Mouse (Mus musculus): ENCODE measurements at regions not wholly inside any gene's neighbourhood (a gene's known extent, or its start where the extent isn't known, plus 50 kb on each side); places are given as distances from the start of the nearest gene placed in this dataset.

GRCm38 (mm10) chr12:7719080-7719479 lies 258.4 kb upstream of the Apob start:
- H3K9ac ChIP-seq (ENCODE audit: low read length): no peak overlapping the region
- H3K9me3 ChIP-seq (ENCODE audit: control insufficient read depth, low read length): no peaks in the 10 kb centered on the region
- no peak for ATAC-seq (ENCODE audit: insufficient number of reproducible peaks, insufficient read depth, low FRiP score, low read depth)
- WGBS: 72% methylated on average over 4 of the region's 4 CpGs
- no peak overlapping the region for H3K27ac ChIP-seq (replicated peaks in 1 of 2; ENCODE audit: control insufficient read depth in 1 of 2, insufficient read depth in 1 of 2, low read depth in 2 of 2, low read length in 2 of 2)
- H3K36me3 ChIP-seq (ENCODE audit: control insufficient read depth, insufficient read depth, low read length): no peaks in the 10 kb centered on the region
- no peaks in the 10 kb centered on the region for H3K4me1 ChIP-seq (ENCODE audit: control insufficient read depth in 2 of 2, insufficient read depth in 2 of 2, low read length in 2 of 2)
- no peak overlapping the region for H3K4me2 ChIP-seq (ENCODE audit: low read length)
- H3K4me3 ChIP-seq (ENCODE audit: control insufficient read depth in 1 of 2, insufficient read depth in 1 of 2, low read depth in 1 of 2, low read length in 2 of 2): no peak overlapping the region
- H3K27me3 ChIP-seq (ENCODE audit: control insufficient read depth, insufficient read depth, low read length): no peaks in the 10 kb centered on the region

- no peaks in the 10 kb centered on the region for H3K36me3 ChIP-seq (ENCODE audit: control insufficient read depth, insufficient read depth, low read length)
- no peaks in the 10 kb centered on the region for H3K27me3 ChIP-seq (ENCODE audit: control insufficient read depth, insufficient read depth, low read length)
- no peak for ATAC-seq (ENCODE audit: insufficient number of reproducible peaks, insufficient read depth, low FRiP score, low read depth)
- H3K4me3 ChIP-seq (ENCODE audit: control insufficient read depth in 1 of 2, insufficient read depth in 1 of 2, low read depth in 1 of 2, low read length in 2 of 2): no peak overlapping the region
- H3K4me2 ChIP-seq (ENCODE audit: low read length): no peak overlapping the region
- 73% methylated on average over 3 of the region's 3 CpGs for WGBS
- H3K4me1 ChIP-seq (ENCODE audit: control insufficient read depth in 2 of 2, insufficient read depth in 2 of 2, low read length in 2 of 2): no peaks in the 10 kb centered on the region
- H3K9me3 ChIP-seq (ENCODE audit: control insufficient read depth, low read length): no peaks in the 10 kb centered on the region
- no peak overlapping the region for H3K9ac ChIP-seq (ENCODE audit: low read length)
- no peak overlapping the region for H3K27ac ChIP-seq (replicated peaks in 1 of 2; ENCODE audit: control insufficient read depth in 1 of 2, insufficient read depth in 1 of 2, low read depth in 2 of 2, low read length in 2 of 2)
These were observed 252.5 kb upstream of the Apob start for GRCm38 (mm10) chr12:7724992-7725391.

GRCm38 (mm10) chr12:7738020-7738419 lies 239.4 kb upstream of the Apob start:
- no peak for ATAC-seq (ENCODE audit: insufficient number of reproducible peaks, insufficient read depth, low FRiP score, low read depth)
- H3K4me1 ChIP-seq (ENCODE audit: control insufficient read depth in 2 of 2, insufficient read depth in 2 of 2, low read length in 2 of 2): no peaks in the 10 kb centered on the region
- no peaks in the 10 kb centered on the region for H3K27me3 ChIP-seq (ENCODE audit: control insufficient read depth, insufficient read depth, low read length)
- no peak overlapping the region for H3K9ac ChIP-seq (ENCODE audit: low read length)
- no peak overlapping the region for H3K4me2 ChIP-seq (ENCODE audit: low read length)
- H3K9me3 ChIP-seq (ENCODE audit: control insufficient read depth, low read length): no peaks in the 10 kb centered on the region
- H3K36me3 ChIP-seq (ENCODE audit: control insufficient read depth, insufficient read depth, low read length): no peaks in the 10 kb centered on the region
- no peak overlapping the region for H3K27ac ChIP-seq (replicated peaks in 1 of 2; ENCODE audit: control insufficient read depth in 1 of 2, insufficient read depth in 1 of 2, low read depth in 2 of 2, low read length in 2 of 2)
- 78% methylated on average over 2 of the region's 2 CpGs for WGBS
- no peak overlapping the region for H3K4me3 ChIP-seq (ENCODE audit: control insufficient read depth in 1 of 2, insufficient read depth in 1 of 2, low read depth in 1 of 2, low read length in 2 of 2)

GRCm38 (mm10) chr12:7738629-7739351 lies 238.7 kb upstream of the Apob start:
- no peak overlapping the region for H3K27ac ChIP-seq (replicated peaks in 1 of 2; ENCODE audit: control insufficient read depth in 1 of 2, insufficient read depth in 1 of 2, low read depth in 2 of 2, low read length in 2 of 2)

GRCm38 (mm10) chr12:7739352-7739994 lies 238.0 kb upstream of the Apob start:
- no peaks in the 10 kb centered on the region; the same call in 1 of the 2 replicates for H3K27me3 ChIP-seq (ENCODE audit: control insufficient read depth, insufficient read depth, low read length)
- H3K4me3 ChIP-seq (ENCODE audit: control insufficient read depth in 1 of 2, insufficient read depth in 1 of 2, low read depth in 1 of 2, low read length in 2 of 2): no peak overlapping the region
- no peak overlapping the region for H3K4me2 ChIP-seq (ENCODE audit: low read length)
- no peak overlapping the region for H3K9ac ChIP-seq (ENCODE audit: low read length)
- H3K4me1 ChIP-seq (ENCODE audit: control insufficient read depth in 2 of 2, insufficient read depth in 2 of 2, low read length in 2 of 2): no peaks in the 10 kb centered on the region
- 88% methylated on average over 5 of the region's 5 CpGs for WGBS
- no peak overlapping the region for H3K27ac ChIP-seq (replicated peaks in 1 of 2; ENCODE audit: control insufficient read depth in 1 of 2, insufficient read depth in 1 of 2, low read depth in 2 of 2, low read length in 2 of 2)
- ATAC-seq (ENCODE audit: insufficient number of reproducible peaks, insufficient read depth, low FRiP score, low read depth): no peak
- H3K9me3 ChIP-seq (ENCODE audit: control insufficient read depth, low read length): no peaks in the 10 kb centered on the region
- no peaks in the 10 kb centered on the region for H3K36me3 ChIP-seq (ENCODE audit: control insufficient read depth, insufficient read depth, low read length)

More at GRCm38 (mm10) chr12:7738629-7739351, 238.7 kb upstream of the Apob start:
- Histone ChIP-seq H3K9ac (ENCODE audit: low read length) (no peak overlapping the region), H3K27me3 (ENCODE audit: control insufficient read depth, insufficient read depth, low read length) (no peaks in the 10 kb centered on the region), H3K4me2 (ENCODE audit: low read length) (no peak overlapping the region), H3K4me1 (ENCODE audit: control insufficient read depth in 2 of 2, insufficient read depth in 2 of 2, low read length in 2 of 2) (no peaks in the 10 kb centered on the region), H3K4me3 (ENCODE audit: control insufficient read depth in 1 of 2, insufficient read depth in 1 of 2, low read depth in 1 of 2, low read length in 2 of 2) (no peak overlapping the region), H3K36me3 (ENCODE audit: control insufficient read depth, insufficient read depth, low read length) (no peaks in the 10 kb centered on the region), H3K9me3 (ENCODE audit: control insufficient read depth, low read length) (no peaks in the 10 kb centered on the region)
- ATAC-seq (ENCODE audit: insufficient number of reproducible peaks, insufficient read depth, low FRiP score, low read depth): no peak
- 62% methylated on average over 3 of the region's 3 CpGs for WGBS

- Histone ChIP-seq H3K4me2 (ENCODE audit: low read length) (no peak overlapping the region), H3K4me1 (ENCODE audit: control insufficient read depth in 2 of 2, insufficient read depth in 2 of 2, low read length in 2 of 2) (peaks cover 10 to 24% of the 10 kb centered on the region in 2 experiments; a peak in 3 of 4 replicates), H3K36me3 (ENCODE audit: control insufficient read depth, insufficient read depth, low read length) (no peaks in the 10 kb centered on the region), H3K9me3 (ENCODE audit: control insufficient read depth, low read length) (no peaks in the 10 kb centered on the region), H3K27me3 (ENCODE audit: control insufficient read depth, insufficient read depth, low read length) (no peaks in the 10 kb centered on the region; the same call in 1 of the 2 replicates), H3K4me3 (ENCODE audit: control insufficient read depth in 1 of 2, insufficient read depth in 1 of 2, low read depth in 1 of 2, low read length in 2 of 2) (no peak overlapping the region), H3K9ac (ENCODE audit: low read length) (no peak overlapping the region), H3K27ac (replicated peaks in 1 of 2; ENCODE audit: control insufficient read depth in 1 of 2, insufficient read depth in 1 of 2, low read depth in 2 of 2, low read length in 2 of 2) (no peak overlapping the region)
- no peak for ATAC-seq (ENCODE audit: insufficient number of reproducible peaks, insufficient read depth, low FRiP score, low read depth)
- 22% methylated on average over 2 of the region's 2 CpGs for WGBS
These were observed 230.7 kb upstream of the Apob start for GRCm38 (mm10) chr12:7746708-7747107.

GRCm38 (mm10) chr12:7749319-7750238 lies 227.9 kb upstream of the Apob start:
- Histone ChIP-seq H3K27ac (replicated peaks in 1 of 2; ENCODE audit: control insufficient read depth in 1 of 2, insufficient read depth in 1 of 2, low read depth in 2 of 2, low read length in 2 of 2) (peak overlapping the region; percentile 1 to 10; a peak in 3 of 4 replicates), H3K36me3 (ENCODE audit: control insufficient read depth, insufficient read depth, low read length) (no peaks in the 10 kb centered on the region), H3K4me3 (ENCODE audit: control insufficient read depth in 1 of 2, insufficient read depth in 1 of 2, low read depth in 1 of 2, low read length in 2 of 2) (no peak overlapping the region), H3K9ac (ENCODE audit: low read length) (no peak overlapping the region), H3K27me3 (ENCODE audit: control insufficient read depth, insufficient read depth, low read length) (no peaks in the 10 kb centered on the region), H3K4me2 (ENCODE audit: low read length) (no peak overlapping the region), H3K9me3 (ENCODE audit: control insufficient read depth, low read length) (no peaks in the 10 kb centered on the region), H3K4me1 (ENCODE audit: control insufficient read depth in 2 of 2, insufficient read depth in 2 of 2, low read length in 2 of 2) (peaks cover 10 to 24% of the 10 kb centered on the region in 2 experiments; a peak in 3 of 4 replicates)
- WGBS: 11% methylated on average over 5 of the region's 5 CpGs
- ATAC-seq (ENCODE audit: insufficient number of reproducible peaks, insufficient read depth, low FRiP score, low read depth): peak; percentile 40; the same call in 1 of the 2 replicates
